Mouse (Mus musculus): ENCODE measurements around the gene Ccdc42. TPM values are rescaled to one million over a fixed set of nuclear protein-coding genes. Genes with fewer than 3 reads are reported as not detected.

Ccdc42 gene
- polyA plus RNA-seq (2015; fragmentation: Illumina TruSeq; extraction: RNeasy Lipid Tissue Mini Kit (QIAGEN cat#74804); ENCODE audit: low read depth, low replicate concordance), result 1.00 TPM

DNA sequence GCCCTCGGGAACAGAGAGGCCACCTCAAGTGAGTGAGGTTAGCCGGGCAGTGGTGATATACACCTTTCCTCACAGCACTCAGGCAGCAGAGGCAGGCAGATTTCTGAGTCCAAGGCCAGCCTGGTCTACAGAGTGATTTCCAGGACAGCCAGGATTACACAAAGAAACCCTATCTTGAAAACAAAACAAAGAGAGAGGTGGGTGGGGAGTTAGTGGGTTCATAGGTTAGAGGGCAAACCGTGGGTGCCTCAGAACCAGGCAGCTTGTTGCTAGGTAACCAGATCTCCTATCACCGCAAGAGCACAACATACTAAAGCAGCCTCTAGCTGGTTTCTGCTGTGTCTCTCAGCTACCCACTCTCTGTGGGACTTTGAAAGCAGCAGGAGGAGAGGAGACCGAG lies at the start of gene Ccdc42:
TSS of gene Ccdc42 (plus strand) at position 301 of the 400 bp plus-strand sequence.

DNA sequence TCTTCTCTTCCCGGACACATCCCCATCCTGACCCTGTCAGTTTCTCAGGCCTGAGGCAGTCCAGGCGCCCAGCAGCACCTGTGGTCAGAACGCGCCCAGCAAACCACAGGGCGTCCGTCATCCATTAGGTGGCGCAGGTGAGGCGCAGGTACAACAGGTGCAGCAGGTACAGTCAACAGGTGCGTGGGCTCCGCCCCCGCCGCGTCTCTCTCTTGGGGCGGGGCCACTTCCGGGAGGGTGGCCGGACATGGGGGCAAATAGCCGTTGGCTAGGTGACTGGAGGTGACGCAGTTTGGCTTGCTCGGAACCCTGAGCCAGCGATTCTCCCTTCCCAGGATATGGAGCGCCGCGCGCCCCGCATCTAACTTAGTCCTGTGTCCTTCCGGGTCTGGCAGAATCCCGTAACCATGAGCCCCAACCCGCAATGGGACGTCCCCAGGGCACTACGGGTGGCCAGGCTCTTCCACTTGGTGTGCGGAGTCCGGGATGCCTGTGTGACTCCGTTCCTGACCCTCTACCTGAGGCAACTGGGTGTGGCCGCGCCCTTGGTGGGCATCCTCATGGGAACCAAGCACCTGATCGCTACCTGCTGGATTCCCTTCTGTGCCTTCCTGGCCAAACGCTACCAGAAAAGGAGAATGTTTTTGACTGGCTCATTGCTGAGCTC lies 30.8 kb upstream of the Ccdc42 start, which contains the start of gene Mfsd6l:
TSS of gene Mfsd6l (plus strand) at position 269 of the 667 bp plus-strand sequence.

Other genes starting within 250 kb of the Ccdc42 start
- gene Ntn1, start 186.2 kb upstream of the Ccdc42 start, polyA plus RNA-seq (2015; fragmentation: Illumina TruSeq; extraction: RNeasy Lipid Tissue Mini Kit (QIAGEN cat#74804); ENCODE audit: low read depth, low replicate concordance), result 5.6 TPM
- 2.0 TPM for gene Pik3r5, start 154.9 kb upstream of the Ccdc42 start, polyA plus RNA-seq (2015; fragmentation: Illumina TruSeq; extraction: RNeasy Lipid Tissue Mini Kit (QIAGEN cat#74804); ENCODE audit: low read depth, low replicate concordance)
- 2.9 TPM for gene Pik3r6, start 84.0 kb upstream of the Ccdc42 start, polyA plus RNA-seq (2015; fragmentation: Illumina TruSeq; extraction: RNeasy Lipid Tissue Mini Kit (QIAGEN cat#74804); ENCODE audit: low read depth, low replicate concordance)
- gene Mfsd6l, start 30.8 kb upstream of the Ccdc42 start, polyA plus RNA-seq (2015; fragmentation: Illumina TruSeq; extraction: RNeasy Lipid Tissue Mini Kit (QIAGEN cat#74804); ENCODE audit: low read depth, low replicate concordance), result not detected
- gene Myh10, start 104.5 kb downstream of the Ccdc42 start, polyA plus RNA-seq (2015; fragmentation: Illumina TruSeq; extraction: RNeasy Lipid Tissue Mini Kit (QIAGEN cat#74804); ENCODE audit: low read depth, low replicate concordance), result 126 TPM